Comparison of ENCODE assay signal across 21 mouse cellular contexts in the genomic region with DNA sequence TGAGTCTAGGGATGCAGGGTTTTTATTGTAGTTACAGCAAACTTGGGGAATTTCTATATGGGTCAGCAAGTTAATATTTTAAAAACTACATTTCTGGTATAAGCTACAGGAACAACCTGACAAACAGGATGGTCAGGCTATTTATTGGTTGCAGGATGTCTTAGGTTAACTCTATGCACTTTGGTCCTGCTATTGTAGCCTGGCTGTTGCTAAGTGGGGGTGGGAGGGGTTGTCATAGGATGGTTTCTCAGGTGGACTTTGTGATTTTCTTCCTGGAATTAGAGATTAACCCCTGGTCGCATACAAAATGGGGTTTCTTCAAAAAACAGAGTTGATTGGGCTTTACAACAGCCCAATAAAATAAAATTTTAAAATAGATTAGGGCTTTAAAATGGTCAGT.
DNase-seq lines count a peak whose midpoint lies in the region; ATAC-seq and TF ChIP-seq lines count a peak whose summit lies in the region.
"Had no signal": no experiment of that assay in that cellular context is flagged by ENCODE, and none has a peak within 500 bp of the region (broad histone marks: within the 10 kb centered on the region; RNA-seq: fewer than 3 reads in every experiment).

No protein-coding gene starts in this region.

- no peak overlapping the region for H3K9ac ChIP-seq in kidney, embryonic 15.5 days
- H3K9ac ChIP-seq: embryonic facial prominence, embryonic 12.5 days; embryonic facial prominence, embryonic 15.5 days; forebrain, postnatal 0 days; hindbrain, embryonic 12.5 days had no signal

- no peaks in the 10 kb centered on the region for H3K36me3 ChIP-seq in kidney, adult 2 months (ENCODE audit: control insufficient read depth, insufficient read depth, low read length)
- no peaks in the 10 kb centered on the region for H3K36me3 ChIP-seq in kidney, embryonic 15.5 days
- H3K36me3 ChIP-seq: embryonic facial prominence, embryonic 12.5 days; embryonic facial prominence, embryonic 15.5 days; hindbrain, embryonic 12.5 days had no signal

- no peak overlapping the region for H3K4me3 ChIP-seq in kidney, adult 2 months (ENCODE audit: insufficient read depth, low read depth, low read length)
- no peak overlapping the region for H3K4me3 ChIP-seq in kidney, embryonic 15.5 days (replicated peaks)
- H3K4me3 ChIP-seq: embryonic facial prominence, embryonic 12.5 days; embryonic facial prominence, embryonic 15.5 days; gastrocnemius, adult 2 months; hindbrain, embryonic 12.5 days had no signal

- H3K4me1 ChIP-seq in kidney, adult 2 months (ENCODE audit: control insufficient read depth, insufficient read depth, low read length), result no peaks in the 10 kb centered on the region
- peaks cover 3% of the 10 kb centered on the region; the same call in 1 of the 2 replicates for H3K4me1 ChIP-seq in kidney, embryonic 15.5 days
- H3K4me1 ChIP-seq: embryonic facial prominence, embryonic 15.5 days; hindbrain, embryonic 12.5 days had no signal

- H3K27me3 ChIP-seq in kidney, adult 2 months (replicated peaks; ENCODE audit: control insufficient read depth, insufficient read depth, low read length), result no peaks in the 10 kb centered on the region
- H3K27me3 ChIP-seq in kidney, embryonic 15.5 days, result no peaks in the 10 kb centered on the region
- H3K27me3 ChIP-seq: embryonic facial prominence, embryonic 12.5 days; hindbrain, embryonic 12.5 days had no signal

- H3K9me3 ChIP-seq in kidney, embryonic 15.5 days (replicated peaks), result no peaks in the 10 kb centered on the region
- H3K9me3 ChIP-seq: embryonic facial prominence, embryonic 12.5 days; embryonic facial prominence, embryonic 15.5 days had no signal

- TF ChIP-seq CTCF in kidney, adult 2 months (conservative IDR thresholded peaks at IDR 0.05; ENCODE audit: insufficient read depth, insufficient read length, low read depth, low read length), result no peak

- no peak overlapping the region for H3K4me2 ChIP-seq in kidney, embryonic 15.5 days
- H3K4me2 ChIP-seq: embryonic facial prominence, embryonic 12.5 days; embryonic facial prominence, embryonic 15.5 days; heart, embryonic 11.5 days; hindbrain, embryonic 12.5 days had no signal

- no peak for ATAC-seq in kidney, embryonic 15.5 days (replicated peaks; ENCODE audit: low FRiP score)
- no peak for ATAC-seq in monocyte, adult 5-6 weeks (replicated peaks; ENCODE audit: insufficient number of reproducible peaks, low FRiP score, low TSS enrichment, poor library complexity, severe bottlenecking)
- ATAC-seq: CD4-positive, CD25-positive, alpha-beta regulatory T cell, adult 4 months; forebrain, embryonic 14.5 days; forebrain, postnatal 0 days had no signal

- DNase-seq in kidney, adult 2 months, result peak; percentile 81
- no peak for DNase-seq in kidney, adult 18-20 months
- peak; percentile 6 to 47 for DNase-seq in kidney, postnatal 36 days
- DNase-seq in yolk sac, embryonic 10.5 days (ENCODE audit: low spot score), result peak; percentile 70
- DNase-seq: adrenal gland, adult 2 months; adrenal gland, postnatal 14 days; cerebellum, adult 11 months; cerebellum, adult 2 months; cerebellum, adult 9-11 months; cerebellum, postnatal 25 days; forebrain, postnatal 0 days; gastrocnemius, adult 2 months; gastrocnemius, postnatal 14 days had no signal

- 64% methylated on average over 1 of the region's 1 CpGs for WGBS in kidney, adult 2 months
- 82% methylated on average over 1 of the region's 1 CpGs for WGBS in kidney, embryonic 15.5 days

- no peak for TF ChIP-seq POLR2A in kidney, adult 2 months (IDR thresholded peaks at IDR 0.05; ENCODE audit: low read depth, low read length)

- no peak overlapping the region for H3K27ac ChIP-seq in kidney, adult 2 months (ENCODE audit: insufficient read depth, low read depth, low read length)
- no peak overlapping the region for H3K27ac ChIP-seq in kidney, embryonic 15.5 days
- H3K27ac ChIP-seq: embryonic facial prominence, embryonic 12.5 days; embryonic facial prominence, embryonic 15.5 days; gastrocnemius, adult 2 months; hindbrain, embryonic 12.5 days had no signal
